Mouse (Mus musculus): ENCODE results near the gene Sox15. TPM values are rescaled to one million over a fixed set of nuclear protein-coding genes. Genes with fewer than 3 reads are reported as not detected.

Sox15 gene
- total and polyA plus RNA-seq, 3 experiments: 0.24 TPM; not detected in 2

DNA sequence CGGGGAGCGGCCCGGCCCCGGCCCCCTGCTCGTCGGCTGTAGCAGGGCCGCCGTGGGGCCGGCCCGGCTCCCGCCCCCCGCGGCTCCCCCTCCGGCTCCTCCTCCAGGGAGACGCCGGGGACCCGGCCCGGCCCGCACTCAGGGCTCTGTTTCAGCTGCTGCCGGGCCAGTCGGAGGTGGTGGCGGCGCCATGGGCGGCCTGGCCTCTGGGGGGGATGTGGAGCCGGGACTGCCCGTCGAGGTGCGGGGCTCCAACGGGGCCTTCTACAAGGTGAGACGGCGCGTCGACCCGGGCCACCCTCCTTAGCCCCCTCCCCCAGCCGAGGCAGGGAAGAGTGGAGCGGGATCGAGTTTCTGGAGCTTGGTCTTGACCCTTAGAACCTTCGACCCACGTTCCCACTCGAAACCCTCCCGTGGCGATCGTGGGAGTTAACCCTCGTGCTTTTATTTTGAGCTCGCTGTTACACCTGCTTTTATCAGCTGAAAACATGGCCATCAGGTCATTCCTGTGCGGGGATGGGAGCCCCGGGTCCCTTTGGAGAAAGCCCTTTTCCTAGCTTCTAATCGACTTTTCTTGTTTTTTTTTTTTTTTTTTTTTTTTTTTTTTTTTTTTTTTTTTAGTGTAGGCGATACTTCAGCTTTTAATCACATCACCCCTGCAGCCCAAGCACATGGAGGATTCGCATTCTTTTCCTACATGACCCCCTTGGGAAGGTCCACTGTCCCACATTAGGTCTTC is 21.8 kb upstream of the Sox15 start:
- no peak for DNase-seq

DNA sequence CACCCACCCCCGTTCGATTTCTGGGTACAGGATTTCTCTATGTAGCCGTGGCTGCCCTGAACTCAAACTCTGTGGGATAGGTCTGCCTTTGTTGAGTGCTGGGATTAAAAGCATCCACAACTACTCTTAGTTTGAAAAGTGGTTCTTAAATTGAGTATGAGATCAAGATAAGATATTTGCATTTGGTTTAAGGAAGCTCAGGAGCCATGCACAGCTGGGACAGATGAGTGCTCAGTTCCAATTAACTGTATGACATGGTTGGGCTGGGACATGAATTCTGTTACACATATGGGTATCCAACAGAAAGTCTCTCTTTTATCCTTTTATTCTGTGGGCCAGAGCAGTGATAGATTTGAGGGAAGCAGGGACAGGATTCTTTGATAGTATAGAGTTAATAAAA is 19.6 kb upstream of the Sox15 start:
- no peak for DNase-seq

DNA sequence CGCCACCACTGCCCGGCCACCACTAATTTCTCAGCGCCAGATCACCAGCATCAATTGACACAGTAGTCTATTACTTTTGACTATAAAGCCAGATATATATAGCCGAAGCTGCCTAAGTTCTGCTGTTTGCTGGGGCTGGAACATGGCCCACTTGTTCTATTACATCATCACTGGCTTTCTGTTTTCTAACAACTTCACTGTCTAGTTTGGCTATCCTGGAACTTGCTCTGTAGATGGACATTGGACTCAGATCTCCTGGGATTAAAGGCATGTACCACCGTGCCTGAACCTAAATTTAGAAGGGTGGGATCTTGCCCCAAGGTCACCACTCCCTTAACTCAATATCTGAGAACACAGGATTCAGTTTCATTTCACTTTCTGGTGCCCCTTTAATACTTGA is 9.3 kb upstream of the Sox15 start:
- DNase-seq: no peak

DNA sequence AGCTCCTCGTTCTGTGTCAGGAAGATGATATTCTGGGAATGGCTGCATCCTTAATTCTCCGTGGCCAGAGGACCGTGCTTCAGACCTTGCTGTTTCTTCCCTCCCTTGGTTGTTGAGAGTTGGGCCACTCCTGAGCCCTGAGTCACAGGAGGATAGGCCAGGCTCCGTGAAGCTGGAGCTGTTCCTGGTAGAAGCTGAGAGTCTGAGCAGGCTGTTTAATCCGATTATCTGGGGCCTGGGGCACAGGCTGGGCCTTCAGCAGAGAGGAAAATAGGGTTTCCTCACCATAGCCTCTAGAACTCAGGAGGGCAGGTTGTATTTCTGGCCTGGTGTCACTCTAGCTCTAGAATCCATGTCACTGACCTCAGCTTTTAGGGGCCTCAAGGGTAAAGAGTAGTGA is 1.7 kb upstream of the Sox15 start:
- no peak for DNase-seq

DNA sequence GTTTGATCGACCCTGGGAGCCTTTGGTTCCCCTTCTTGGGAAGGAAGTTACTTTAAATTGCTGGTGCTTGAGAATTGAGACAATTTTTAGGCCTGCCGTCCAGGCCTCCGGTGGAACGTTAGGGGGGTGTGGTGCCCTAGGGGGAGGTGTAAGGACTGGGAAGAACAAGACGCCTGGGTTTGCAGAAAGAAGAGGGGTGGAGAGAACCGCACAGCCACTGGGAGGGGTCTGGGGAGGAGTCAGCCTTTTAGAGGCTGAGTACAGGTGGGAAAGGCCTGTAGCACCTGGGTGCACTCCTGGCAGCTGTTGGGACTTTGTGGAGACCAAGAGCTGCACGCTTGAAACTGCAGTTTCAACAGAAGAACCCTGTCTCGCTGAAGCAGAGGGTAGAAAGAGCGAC is 354 bp upstream of the Sox15 start:
- DNase-seq: no peak

DNA sequence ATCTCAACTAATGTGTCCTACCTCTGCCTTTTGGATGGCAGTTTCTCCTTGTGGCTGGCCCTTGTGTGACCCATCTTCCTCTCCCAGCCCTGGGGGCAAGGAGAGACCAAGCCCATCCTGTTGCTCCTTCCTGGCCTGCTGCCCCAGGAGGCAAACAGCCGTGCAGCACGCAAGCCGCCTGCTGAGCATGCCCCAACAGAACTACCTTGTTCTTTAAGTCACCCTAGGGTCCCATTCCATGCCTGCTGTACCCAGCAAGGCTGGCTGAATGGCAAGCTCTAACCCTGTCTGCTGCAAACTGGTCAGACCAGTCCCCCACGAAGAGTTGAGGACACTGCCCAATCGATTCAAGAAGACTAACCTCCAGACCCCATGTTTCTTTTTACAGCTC is 946 bp downstream of the Sox15 start:
- no peak for DNase-seq

DNA sequence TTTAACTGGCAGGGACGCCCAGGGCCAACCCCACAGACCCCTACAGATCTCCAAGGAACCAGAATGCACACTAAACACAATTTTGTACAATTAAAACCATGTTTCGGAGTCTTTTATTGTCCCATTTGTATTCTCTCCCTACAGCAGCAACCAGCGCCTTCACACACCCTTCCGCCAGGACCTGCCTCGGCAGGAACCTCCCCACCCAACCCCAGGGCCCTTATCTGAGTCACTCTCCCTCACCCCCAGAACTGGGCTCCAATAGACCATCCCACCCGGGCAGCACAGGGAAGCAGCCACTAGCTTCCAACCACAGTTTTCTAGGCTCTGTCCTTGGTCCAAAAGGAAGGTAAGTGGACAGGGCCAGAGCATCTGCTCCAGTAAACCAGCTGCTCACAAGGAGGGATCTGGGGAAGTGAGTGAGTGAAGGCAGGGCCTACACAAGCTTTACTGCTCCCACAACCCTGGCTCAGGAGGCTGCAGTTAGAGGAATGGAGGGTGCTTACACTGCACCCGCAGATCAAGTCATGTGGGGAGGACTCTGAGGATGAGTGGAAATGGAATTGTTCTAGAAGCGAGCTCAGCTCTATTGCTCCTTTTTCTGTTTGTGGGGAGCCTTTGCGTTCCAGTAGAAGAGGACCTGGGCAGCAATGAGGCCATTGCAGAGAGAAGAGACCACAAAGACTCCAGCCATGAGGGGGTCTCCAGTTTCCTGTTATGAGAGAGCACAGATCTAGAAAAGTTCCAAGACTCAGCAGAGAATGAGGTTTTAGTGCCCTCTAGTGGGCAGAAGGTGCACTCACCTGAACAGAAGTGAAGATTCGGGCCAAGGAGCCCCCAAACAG is 1.7 kb downstream of the Sox15 start:
- no peak for DNase-seq

DNA sequence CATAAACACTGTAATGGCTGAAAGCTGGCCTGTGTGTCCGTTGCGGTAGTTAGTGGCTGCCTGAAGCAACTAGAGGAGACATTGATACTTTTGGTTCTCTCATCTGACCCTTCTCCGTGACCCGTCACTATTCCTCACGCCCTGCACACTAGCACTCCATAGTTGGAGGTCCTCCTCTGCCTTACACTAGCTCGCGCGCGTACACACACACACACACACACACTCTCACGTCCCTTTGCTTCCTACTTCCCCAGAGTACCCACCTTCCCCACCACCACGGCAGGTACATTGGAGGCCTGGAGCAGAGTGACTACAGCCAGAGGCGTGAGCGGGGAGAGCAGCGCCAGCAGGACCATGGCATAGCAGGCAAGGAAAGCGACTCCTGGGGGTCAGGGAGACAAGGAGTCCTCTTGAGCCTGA is 2.4 kb downstream of the Sox15 start:
- no peak for DNase-seq

DNA sequence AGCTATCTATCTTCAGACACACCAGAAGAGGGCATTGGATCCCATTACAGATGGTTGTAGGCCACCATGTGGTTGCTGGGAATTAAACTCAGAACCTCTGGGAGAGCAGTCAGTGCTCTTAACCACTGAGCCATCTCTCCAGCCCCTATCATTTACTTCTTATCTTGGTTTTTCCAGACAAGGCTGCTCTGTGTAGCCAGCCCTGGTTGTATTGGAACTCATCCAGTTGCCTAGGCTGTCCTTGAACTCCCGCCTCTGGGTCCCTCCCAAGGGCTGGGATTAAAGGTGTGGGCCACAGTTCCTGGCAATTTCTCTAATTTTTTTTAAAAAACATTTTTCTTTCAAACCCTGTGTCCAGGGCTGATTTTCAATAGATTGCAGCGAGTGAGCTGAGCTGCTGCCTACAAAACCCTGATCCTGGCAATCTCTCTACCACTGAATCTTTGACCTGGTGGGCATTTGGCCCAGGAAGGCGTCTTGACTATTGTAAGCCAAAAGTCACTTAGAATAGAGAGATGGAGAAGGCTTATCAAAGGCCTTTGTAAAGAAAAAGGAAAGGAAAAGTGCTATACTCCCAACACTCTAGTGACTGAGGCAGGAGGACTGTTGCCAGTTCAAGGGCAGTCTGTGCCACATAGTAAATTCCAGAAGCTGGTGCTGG is 6.2 kb downstream of the Sox15 start:
- DNase-seq: peak; percentile 83

DNA sequence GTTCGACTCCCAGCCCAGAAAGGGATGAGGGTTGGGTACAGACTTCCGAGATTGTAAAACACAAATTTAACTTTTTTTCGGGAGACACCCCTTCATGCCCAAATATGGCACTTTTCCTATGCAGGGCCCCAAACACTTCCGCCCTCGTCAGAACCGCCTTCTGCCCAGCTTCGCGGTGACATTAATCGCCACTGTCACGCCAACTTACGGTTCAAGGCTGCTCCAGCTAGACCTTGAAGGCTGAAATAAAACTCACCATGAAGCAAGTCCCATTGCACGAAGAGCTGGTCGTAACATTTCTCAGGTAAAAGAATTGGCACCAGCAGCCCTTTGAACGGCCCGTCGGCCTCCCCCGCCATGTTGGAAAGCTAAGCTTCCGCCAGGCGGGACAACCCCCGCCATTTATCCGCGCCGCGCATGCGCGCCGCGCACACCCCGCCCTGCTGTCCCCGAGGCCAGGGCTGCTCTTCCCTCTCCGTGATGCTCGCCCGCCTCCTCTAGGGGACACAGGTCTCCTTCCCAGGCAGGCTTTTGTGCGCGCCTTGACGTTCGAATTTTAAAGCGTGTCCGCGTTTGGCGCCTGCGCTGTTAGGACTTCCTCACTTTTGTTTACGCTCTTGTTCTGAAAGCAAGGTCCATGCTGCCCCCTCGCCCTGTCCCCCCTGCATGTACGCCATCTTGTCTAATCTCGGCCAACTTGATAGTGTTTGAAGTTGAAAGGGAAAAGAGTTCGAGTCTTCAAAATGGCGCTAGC is 7.3 kb downstream of the Sox15 start, which contains the start of gene Mpdu1:
Mpdu1 (minus strand) TSS at position 430 of the 754 bp plus-strand sequence.
- peak; percentile 96 for DNase-seq

DNA sequence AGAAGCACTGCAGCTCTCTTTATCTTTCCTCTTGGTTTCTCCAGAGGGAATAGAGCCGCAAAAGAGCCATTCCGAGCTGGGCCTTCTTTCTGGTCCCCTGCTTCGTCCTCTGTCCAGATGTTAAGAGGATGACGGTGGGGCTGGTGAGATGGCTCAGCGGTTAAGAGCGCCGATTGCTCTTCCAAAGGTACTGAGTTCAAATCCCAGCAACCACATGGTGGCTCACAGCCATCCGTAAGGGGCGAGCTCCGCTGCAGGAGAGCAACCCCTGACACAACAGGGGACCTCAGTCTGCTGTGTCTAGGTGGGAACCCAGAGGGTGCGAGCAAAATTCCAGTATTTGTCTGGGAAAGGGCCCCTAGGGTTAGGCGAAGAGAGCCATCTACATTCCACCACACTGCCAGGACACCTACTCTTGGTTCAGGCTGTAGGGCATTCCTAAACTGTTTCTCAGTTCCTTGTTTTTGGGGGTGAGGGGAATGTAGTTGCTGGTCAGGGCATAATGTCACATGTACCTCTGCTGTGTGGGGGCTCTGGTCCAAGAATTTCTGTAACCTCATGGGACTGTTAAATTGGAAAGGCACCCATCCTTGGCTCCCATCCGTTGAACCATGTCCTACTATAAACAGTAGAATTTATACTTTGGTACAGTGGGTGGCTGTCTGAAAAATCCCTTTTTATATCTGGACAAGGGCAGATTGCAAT is 8.0 kb downstream of the Sox15 start:
- DNase-seq: no peak

DNA sequence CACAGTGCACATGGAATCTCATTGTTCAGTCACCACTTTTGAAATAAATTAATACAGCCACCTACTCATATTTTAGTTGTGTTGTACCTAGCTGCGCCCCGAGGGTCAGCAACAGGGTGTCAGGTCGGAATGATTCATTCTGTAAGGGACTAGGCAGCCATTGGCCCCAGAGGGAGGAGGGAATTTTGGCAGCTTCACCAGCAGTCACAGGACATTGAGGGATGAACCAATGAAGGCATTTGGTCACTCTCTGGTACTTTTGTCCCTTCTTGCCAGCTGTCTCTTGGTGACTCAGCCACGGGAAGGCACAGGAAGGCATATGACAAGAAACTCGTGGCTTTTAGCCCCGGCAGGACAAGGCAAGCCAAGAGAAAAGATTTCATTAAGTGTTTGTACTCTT is 8.7 kb downstream of the Sox15 start:
- peak; percentile 84 for DNase-seq

DNA sequence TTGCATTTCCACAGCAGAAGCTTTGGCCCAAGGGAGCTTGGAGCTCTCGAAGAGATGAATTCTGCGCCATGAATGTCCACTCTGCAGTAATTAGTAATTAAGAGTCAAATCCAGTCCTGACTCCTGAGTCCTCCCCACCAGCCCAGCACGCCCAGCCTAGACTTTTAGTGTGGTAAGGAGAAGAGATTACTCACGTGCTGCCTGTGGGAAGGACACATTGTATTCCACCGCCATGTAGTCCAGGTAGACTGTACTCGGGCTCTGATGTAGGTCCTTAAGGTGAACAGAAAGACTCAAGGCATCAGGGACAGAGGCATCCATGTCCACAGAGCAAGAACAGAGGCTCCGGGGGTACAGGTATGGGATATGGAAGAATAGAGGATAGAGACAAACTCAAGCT is 9.7 kb downstream of the Sox15 start:
- DNase-seq: no peak

DNA sequence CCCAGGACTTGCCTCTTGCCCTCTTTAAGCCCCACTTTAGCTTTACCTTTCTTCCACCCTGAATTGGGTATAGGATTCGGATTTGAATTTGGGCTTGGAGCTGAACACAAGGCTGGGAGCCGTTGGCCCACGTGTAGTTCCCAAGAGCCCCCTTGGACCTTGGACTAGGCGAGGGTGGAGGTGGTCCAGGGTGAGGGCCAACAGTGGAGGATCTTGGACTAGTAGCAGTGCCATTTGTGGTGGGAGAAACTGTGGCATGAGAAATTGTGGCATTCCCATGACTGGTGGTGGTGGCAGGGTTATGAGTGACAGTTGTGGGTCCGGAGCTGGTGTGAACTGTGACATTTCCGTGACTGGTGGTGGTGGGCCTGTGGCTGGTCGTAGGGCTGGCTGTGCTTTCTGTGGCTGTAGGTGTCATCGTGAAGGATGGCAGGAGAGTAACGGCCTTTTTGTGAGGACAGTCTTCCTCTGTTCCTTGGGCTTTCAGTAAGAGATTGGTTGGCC is 10.4 kb downstream of the Sox15 start:
- no peak for DNase-seq

DNA sequence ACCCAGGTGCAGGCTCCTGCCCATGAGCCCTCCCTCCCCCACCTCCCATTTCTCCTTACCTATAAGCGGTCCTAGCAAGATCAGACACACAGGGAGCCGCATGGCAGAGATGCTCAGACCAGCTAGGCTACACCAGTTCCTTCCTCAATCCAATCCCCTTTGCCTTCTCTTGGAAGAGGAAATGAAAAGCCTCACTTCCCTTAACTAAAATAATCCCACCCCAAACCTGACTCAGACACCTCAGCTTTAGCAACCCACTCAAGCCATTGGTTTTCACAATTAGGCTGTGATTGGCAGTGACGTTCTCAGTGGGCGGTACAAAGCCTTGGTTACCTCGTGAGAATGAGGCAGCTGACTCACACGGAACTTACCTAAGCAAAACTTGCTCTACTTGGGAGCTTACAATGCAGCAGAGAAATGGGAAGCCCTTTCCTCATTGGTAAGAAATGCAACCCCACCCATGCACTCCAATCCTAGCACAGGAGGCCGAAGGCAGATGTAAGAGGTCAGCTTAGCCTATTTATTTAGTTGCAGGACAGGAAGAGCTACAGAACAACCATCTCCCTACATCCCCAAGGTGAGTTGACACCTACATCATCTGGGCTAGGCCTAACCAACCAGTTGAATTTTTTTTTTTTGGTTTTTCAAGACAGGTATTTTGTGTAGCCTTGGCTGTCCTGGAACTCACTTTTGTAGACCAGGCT is 11.0 kb downstream of the Sox15 start, which contains the start of gene Cd68:
Cd68 (minus strand) TSS at position 193 of the 704 bp plus-strand sequence.
- DNase-seq: peak; percentile 71

DNA sequence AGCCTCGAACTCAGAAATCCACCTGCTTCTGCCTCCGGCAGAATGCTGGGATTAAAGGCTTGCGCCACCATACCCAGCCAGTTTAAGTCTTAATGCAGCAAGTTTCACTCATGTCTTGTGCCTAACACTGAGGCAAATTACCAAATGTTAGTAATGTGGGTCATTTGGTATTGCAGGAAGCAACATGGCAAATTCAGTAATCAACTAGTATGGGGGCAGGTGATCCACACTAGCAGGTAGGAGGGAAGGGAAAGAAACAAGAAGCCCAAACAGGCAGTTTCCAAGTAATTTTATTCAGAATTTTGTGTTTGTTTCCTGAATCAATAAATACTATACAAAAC is 11.5 kb downstream of the Sox15 start:
- no peak for DNase-seq

DNA sequence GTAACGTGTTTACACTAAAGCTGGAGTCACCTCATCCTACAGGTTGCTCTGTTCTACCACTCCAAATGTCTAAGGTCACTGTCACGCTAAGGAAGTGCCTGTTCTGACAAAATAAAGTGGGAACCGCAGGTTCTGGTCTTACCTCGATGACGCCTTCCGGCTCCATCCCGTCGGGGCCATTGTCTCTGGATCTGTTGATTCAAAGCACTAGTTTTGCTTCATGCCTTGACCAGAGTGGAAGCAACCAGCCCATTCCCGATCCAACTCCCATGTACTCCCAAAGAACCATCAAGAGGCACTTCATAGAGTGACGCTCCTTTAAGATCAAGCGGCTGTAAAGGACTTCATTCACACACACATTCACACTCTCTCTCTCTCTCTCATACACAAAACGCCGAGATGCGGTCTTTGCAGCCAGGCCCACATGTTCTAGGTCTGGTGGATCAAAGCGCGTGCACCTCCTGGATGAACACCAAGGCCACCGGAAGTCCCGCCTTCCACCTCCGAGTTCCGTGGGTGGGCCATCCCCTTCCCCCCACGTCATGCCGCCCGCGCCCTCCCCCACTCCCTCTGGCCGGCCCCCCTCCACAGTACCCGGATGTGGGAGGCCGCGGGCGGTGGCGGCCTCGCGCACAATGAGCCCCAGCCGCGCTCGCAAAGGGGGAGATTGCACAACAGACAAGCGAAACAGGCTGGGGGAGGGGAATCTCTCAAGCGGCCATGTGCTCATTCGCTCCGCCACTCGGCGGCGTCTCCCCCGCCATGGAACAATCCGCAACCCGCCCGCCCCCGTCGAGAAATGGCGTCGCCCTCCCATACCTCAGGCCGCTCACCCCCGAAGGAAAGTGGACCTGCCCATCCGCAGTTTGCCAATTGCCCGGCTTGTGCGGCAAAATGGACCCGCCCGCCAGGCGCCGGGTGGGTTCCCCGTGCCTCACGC is 15.9 kb downstream of the Sox15 start:
- peak; percentile 97 for DNase-seq

DNA sequence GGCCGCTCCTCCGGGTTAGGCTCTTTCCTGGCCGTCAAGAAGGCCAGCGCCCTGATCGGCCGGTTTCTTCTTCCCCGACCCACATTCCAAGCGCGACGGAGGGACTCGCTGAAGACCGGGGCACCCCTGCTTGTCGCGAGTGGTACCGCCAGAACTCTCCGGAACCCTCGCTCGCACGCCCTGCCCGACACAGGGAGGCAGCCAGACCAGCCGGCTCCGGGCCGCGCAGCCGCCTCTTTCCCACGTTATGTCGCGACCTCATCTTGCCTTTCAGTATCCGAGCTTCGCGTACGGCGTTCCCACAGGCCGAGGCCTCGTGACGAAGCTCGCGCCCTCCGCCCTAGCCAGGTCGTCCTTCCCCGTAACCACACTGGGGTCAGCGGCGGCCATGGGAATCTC is 16.6 kb downstream of the Sox15 start:
- DNase-seq: no peak

DNA sequence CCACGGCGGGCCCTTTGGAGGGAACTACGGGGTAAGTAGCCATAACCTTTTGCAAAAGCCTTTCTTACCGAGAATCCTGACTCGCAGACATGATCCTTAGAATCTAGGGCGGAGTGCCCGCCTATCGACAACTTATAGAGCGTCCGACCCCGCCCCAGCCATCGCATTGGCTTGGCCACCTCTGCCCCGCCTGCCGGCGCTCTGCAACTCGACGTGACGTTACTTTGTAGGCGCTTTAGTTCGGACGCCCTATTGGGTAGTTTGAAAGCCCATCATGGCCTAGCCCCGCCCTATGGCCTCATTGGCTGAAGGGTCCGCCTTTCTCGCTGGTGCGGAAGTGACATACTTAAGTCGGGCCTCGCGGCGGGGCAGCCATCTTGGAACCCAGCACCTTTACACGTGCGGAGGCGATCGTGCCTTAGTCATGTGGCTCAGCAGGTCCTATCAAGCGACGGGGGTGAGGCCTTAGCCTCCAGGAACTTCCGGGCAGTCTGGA is 17.1 kb downstream of the Sox15 start, which contains the start of gene Eif4a1:
Eif4a1 (minus strand) TSS at position 213 of the 496 bp plus-strand sequence.
- DNase-seq: peak; percentile 100

Data from adrenal gland, adult 2 months (tissue).